Mouse (Mus musculus) brain, embryonic 14.5 days (tissue): ENCODE results near the gene Lrrc45. TPM values are rescaled to one million over a fixed set of nuclear protein-coding genes. Genes with fewer than 3 reads are reported as not detected.

ENCODE experiments used
- DNase-seq: peaks from one replicate; pipeline ENCODE4 v3.0.0-alpha.2; 2011; ENCODE audit warnings: low read depth
- CTCF ChIP-seq: fragments of 200-500 bp; IDR thresholded peaks from 2 replicates; pipeline ENCODE4 v1.5.1; 2012; ENCODE audit warnings: inconsistent platforms, mild to moderate bottlenecking, moderate library complexity, borderline replicate concordance; ENCODE audit not compliant: insufficient read depth, insufficient read length; ENCODE audit errors: extremely low read depth
- POLR2A ChIP-seq: fragments of 200-500 bp; IDR thresholded peaks from 2 replicates; pipeline ENCODE4 v1.6.1; 2012; ENCODE audit warnings: mild to moderate bottlenecking, inconsistent platforms, borderline replicate concordance; ENCODE audit not compliant: poor library complexity, insufficient read depth, insufficient read length, severe bottlenecking; ENCODE audit errors: extremely low read depth
- polyA plus RNA-seq: library from polyadenylated mRNA; depleted of rRNA; stranded (reverse); fragments of >200 nt; gene quantifications from 2 replicates; pipeline ENCODE4 v1.2.3, GENCODE M21; 2012

Gene Lrrc45
- polyA plus RNA-seq, 1 experiment: 97.6 TPM

DNA sequence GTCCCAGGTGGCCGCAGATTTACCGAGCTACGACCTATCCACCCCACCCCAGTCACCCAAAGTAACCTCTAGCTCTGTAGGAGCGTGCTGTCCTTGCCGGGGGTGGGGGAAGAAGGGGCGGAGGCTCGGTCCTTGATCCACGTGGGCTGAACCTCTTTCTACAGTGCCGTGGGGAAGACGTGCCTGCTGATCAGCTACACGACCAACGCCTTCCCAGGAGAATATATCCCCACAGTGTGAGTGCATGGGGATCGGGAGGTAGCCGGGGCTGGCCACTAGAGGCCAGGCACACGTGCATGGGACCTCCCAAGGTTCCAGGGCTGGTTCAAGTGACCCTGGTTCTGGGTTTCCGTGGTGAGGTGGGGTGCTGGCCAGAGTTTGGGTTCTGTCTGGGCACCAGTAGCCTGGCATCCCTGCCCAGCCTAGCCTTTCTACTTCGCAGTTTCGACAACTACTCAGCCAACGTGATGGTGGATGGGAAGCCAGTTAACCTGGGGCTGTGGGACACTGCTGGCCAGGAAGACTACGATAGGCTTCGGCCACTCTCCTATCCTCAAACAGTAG, 8.4 kb downstream of the Lrrc45 start:
- TF ChIP-seq POLR2A (no peak), CTCF (0 out of 2 replicates have a peak, but pooled peaks have one; percentile 3)
- DNase-seq: peak; percentile 34

DNA sequence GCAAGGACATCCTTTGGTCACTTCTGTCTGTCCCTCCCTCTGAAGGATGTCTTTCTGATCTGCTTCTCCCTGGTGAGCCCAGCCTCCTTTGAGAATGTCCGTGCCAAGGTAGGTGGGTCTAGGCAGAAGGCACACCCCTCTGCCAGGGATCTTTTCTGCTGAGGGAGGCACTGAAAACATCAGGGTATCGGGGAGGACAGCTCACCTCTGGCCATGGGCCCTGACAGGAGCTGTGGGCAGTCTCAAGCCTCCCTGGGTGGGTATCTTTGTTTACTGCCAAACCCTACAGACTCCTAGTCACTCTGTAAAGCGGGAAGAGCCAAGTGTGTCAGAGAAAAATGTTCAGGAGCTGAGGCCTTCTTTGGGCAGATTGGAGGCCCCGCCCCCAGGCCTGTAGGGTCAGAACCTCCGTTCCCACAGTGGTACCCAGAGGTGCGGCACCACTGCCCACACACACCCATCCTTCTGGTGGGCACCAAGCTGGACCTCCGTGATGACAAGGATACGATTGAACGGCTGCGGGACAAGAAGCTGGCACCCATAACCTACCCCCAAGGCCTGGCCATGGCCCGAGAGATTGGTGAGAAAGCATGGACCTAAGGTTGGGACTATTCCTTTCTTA, 9.1 kb downstream of the Lrrc45 start:
- DNase-seq: no peak
- no peak for TF ChIP-seq POLR2A
- TF ChIP-seq CTCF: no peak

DNA sequence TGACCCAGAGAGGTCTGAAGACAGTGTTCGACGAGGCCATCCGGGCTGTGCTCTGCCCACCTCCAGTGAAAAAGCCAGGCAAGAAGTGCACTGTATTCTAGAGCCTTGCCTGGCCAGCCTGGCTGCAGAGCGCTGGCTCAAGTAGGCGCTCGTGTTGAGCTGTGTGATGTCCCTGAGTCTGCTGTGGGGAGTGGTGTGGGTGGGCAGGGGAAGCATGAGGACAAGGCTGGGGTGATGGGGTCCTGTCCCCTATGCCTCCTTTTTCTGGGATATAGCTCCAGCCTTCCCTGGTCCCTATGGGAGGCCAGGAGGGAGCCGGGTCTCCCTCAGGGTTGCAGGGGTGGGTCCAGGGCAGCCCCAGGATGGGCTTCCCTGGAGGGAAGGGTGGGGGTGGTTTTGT, 9.8 kb downstream of the Lrrc45 start:
- TF ChIP-seq POLR2A: no peak
- TF ChIP-seq CTCF: no peak
- no peak for DNase-seq

DNA sequence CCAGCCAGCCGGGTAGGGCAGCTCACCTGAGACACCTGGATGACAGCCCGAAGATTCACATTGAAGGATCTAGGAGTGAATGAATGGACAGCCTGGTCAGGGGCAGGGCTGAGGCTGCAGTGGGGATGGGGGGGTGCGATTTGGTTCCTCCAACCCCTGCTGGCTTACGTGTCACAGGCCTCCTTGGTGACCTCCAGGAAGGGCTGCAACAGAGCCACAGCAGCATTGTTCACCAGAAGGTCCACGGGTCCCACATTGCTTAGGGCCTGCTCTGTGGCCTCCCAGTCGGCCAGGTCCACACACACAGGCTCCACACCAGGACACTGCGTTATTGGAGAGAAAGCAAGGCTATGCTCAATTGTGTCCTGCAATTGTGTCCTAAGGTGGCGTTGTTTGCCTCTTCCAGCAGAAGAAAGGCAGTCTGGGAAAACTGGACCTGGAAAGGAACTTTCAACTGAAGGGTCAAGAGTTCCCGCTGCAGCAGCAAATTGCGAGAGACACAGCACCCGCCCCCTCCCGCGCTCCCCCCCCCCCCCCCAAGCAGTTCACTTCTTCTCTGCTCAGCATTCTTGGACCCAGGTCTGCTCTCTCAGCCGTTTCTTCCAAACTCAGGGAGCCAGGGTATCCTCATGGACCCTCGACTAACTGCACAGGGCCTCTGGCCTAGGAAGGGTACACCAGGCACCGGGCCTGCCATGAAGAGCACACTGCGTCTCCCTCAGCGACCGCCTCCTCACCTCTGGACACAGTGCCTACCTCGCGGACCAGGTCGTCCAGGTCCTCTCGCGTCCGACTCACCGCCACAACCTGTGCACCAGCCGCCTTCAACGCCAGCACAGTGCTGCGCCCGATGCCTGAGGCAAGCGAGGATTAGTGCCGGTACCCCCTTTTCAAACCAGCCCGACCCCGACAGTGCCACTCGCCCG, 12.8 kb downstream of the Lrrc45 start:
- TF ChIP-seq POLR2A: no peak
- no peak for TF ChIP-seq CTCF
- no peak for DNase-seq

DNA sequence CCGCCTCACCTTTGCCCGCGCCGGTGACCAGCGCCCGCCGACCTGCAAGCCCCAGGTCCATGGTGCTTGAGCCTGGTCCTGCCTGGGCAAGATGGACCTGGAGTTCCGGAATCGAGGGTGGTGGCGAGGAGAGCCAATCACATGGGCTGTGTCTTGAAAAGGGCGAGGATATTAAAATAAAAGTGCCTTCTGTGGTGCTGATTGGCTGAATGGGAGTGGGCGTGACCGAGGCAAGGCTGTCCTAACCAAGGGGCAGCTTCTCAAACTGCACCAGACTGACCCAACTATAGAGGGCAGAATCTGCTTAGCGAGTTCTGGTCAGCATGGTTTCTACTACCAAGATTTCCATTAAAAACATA, 13.4 kb downstream of the Lrrc45 start, which contains the start of gene Dcxr:
TSS of gene Dcxr (minus strand) at position 113 of the 359 bp plus-strand sequence.
- peak; percentile 89 for DNase-seq
- TF ChIP-seq POLR2A: no peak
- TF ChIP-seq CTCF: peak; percentile 24; the same call in 1 of the 2 replicates

DNA sequence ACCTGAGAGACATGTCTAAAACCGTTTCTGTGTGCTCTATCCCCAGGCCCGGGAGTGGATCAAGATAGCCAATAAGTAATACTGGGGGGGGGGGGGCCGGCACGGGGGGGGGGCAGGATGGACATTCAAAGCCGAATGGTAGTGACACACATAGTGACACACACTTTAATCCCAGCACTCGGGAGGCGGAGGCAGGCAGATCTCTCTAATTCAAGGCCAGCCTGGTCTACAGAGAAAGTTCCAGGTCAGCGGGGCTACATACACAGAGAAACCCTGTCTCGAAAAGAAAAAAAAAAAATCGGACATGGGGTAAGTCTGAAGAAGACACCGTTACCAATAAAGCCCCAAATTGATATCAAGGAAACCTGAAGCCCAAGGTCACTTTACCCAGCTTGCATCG, 13.8 kb downstream of the Lrrc45 start:
- TF ChIP-seq POLR2A: no peak
- TF ChIP-seq CTCF: no peak

DNA sequence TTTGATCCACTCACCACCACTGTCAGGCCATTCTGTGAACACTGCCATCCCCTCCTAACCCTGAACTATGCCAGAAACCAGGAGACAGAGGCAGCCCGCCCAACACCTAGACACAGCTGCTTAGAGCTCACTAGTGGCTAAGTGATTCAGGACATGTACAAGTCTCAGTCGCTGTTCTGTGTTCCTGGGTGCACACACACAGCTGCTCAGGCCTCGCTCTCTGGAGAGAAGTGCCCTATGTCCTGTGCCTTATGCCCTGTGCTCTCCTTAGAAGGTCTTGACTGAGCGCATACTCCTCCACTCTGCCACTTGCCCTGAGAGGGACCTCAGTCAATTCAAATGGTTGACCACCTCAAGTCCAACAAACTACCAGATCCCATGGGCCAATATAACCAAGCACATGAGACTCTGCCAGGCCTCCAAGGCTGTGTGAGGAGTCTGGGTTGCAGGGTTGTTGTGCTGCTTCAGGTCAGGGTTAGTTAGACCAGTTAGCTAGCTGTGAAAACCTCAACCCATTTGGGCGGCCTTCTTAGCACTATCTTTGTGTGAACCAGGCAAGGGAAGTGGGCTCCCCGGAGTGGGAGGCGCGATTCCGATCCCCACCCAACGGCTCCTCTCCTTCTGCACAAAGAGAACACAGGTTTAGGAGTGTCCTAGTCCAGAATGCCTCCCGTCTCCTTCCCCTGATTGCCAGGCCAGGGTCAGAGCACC, 15.0 kb downstream of the Lrrc45 start:
- TF ChIP-seq POLR2A (no peak), CTCF (no peak)
- DNase-seq: no peak

More for the DNA sequence above, 13.8 kb downstream of the Lrrc45 start:
- no peak for DNase-seq

DNA sequence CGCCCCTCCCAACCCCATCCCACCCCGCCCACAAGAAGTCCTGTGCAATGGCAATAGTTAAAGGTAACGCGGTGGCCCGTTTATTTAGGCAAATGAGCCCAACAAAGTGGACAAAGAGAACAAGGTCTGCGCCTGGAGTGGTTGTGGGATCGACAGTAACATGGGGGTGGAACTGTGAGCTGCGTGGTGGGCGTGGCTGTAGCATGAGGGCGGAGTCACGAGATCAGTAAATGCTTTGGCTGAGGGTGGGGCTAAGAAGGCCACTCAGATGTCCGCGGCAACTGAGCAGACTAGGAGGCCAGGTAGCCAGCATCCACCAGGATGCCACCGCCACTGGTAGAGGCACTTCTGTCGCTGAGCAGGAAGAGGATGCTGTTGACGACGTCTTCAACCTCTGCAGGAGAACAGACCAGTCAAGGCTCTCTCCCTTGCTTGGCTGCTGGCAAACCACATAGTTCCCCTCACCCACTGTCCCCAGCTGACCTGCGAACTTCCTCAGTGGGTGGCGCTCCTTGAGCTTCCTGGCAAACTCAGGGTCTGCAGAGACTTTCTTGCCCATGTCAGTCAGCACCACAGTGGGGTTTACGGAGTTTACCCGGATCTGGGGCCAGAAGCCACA, 15.8 kb downstream of the Lrrc45 start:
- peak; percentile 64 for DNase-seq

DNA sequence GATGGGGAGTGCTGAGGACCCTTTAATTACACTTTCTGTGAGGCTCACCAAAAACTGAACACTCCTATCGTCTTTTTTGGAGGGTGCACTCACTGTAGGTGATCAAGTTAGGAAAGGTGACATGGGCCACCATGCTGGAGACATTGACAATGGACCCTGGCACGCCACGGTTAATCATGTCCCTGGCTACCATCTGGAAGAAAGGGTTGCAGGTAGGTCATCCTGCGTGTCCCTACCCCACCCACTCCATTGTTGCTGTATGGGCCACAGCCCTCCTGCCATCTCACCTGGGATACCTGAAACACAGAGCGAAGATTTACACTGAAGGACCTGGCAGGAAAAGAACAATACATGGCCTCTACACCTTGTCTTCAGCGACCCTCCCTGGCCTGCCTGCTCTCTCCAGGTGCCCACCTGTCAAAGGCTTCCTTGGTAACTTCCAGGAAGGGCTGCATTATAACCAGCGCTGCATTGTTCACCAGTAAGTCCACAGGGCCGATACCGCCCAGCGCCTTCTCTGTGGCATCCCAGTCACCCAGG, 16.7 kb downstream of the Lrrc45 start:
- TF ChIP-seq CTCF (no peak), POLR2A (no peak)
- DNase-seq: no peak

DNA sequence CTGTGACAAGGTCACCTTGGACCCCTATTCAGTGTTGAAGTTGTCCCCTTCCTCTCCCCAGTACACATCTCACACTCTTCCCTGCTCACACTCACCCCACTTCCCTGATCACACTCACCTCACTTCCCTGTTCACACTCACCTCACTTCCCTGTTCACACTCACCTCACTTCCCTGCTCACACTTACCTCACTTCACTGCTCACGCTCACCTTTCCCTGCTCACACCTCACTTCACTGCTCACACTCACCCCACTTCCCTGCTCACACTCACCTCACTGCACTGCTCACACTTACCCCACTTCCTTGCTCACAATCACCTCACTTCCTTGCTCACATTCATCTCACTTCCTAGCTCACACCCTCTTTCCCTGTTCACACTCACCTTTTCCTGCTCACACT, 17.7 kb downstream of the Lrrc45 start:
- TF ChIP-seq CTCF: no peak
- TF ChIP-seq POLR2A: no peak

More for the DNA sequence above, 17.7 kb downstream of the Lrrc45 start:
- DNase-seq: no peak
